Mouse (Mus musculus) large intestine, adult 2 months (tissue): ENCODE measurements around the gene Mgarp. TPM values are rescaled to one million over a fixed set of nuclear protein-coding genes. Genes with fewer than 3 reads are reported as not detected.
"Not testable (repeated sequence)": the region's sequence is repeated elsewhere in the genome, so short reads cannot be mapped to it uniquely, and the experiment has no call there.

ENCODE experiments used
- DNase-seq: peaks from one replicate; pipeline ENCODE4 v3.0.0-alpha.2; 2012; ENCODE audit warnings: low read depth, low spot score
- WGBS: fragments of 180-500 bp; shearing (Covaris S2); methylation state at CpG from one replicate; pipeline ENCODE4 v1.1.7; 2018; 5-methylcytosine and 5-hydroxymethylcytosine counted together
- polyA plus RNA-seq: library from polyadenylated mRNA; depleted of rRNA; stranded (reverse); fragments of >200 nt; gene quantifications from 2 replicates; pipeline ENCODE4 v1.2.3, GENCODE M21; 2012; rRNA removed

The Mgarp gene
- polyA plus RNA-seq, 1 experiment, result 0.72 TPM

GRCm38 (mm10) chr3:51348646-51349238, 47.8 kb downstream of the Mgarp start:
- WGBS, result 77% methylated on average over 3 of the region's 3 CpGs

GRCm38 (mm10) chr3:51345017-51345416, 51.5 kb downstream of the Mgarp start:
- not testable (repeated sequence) for DNase-seq
- 94% methylated on average over 2 of the region's 2 CpGs for WGBS

More at GRCm38 (mm10) chr3:51348646-51349238, 47.8 kb downstream of the Mgarp start:
- DNase-seq, result no peak

- DNase-seq, result not testable (repeated sequence)
- WGBS, result 97% methylated on average over 6 of the region's 6 CpGs
Measured at GRCm38 (mm10) chr3:51344182-51344581, 52.4 kb downstream of the Mgarp start.

GRCm38 (mm10) chr3:51343260-51343659, 53.3 kb downstream of the Mgarp start:
- DNase-seq, result no peak
- 79% methylated on average over 4 of the region's 4 CpGs for WGBS

GRCm38 (mm10) chr3:51342152-51342551, 54.4 kb downstream of the Mgarp start:
- DNase-seq, result no peak
- WGBS, result 7% methylated on average over 9 of the region's 9 CpGs

GRCm38 (mm10) chr3:51341268-51342081, 55.1 kb downstream of the Mgarp start:
- DNase-seq, result no peak
- WGBS, result 1% methylated on average over 86 of the region's 86 CpGs

GRCm38 (mm10) chr3:51340552-51341267, 55.8 kb downstream of the Mgarp start, which contains the start of gene Elf2:
Gene Elf2, minus strand, starts transcription at chr3:51340663.
- WGBS, result under 1% methylated on average over 85 of the region's 87 CpGs
- no peak for DNase-seq

GRCm38 (mm10) chr3:51339734-51340551, 56.6 kb downstream of the Mgarp start:
- under 1% methylated on average over 93 of the region's 113 CpGs for WGBS
- DNase-seq, result no peak

GRCm38 (mm10) chr3:51339378-51339733, 57.2 kb downstream of the Mgarp start:
- WGBS, result 1% methylated on average over 9 of the region's 9 CpGs
- DNase-seq, result no peak

Other genes starting within 250 kb of the Mgarp start
- gene Noct, start 172.3 kb downstream of the Mgarp start, polyA plus RNA-seq, result 33.6 and 37.0 TPM in 2 replicates
- gene Elf2, start 56.1 kb downstream of the Mgarp start, polyA plus RNA-seq, result 19.9 and 27.6 TPM in 2 replicates
- 126 and 167 TPM in 2 replicates for gene Ndufc1, start 12.2 kb upstream of the Mgarp start, polyA plus RNA-seq
- 3.4 and 3.9 TPM in 2 replicates for gene Naa15, start 18.4 kb upstream of the Mgarp start, polyA plus RNA-seq
- gene Rab33b, start 87.2 kb upstream of the Mgarp start, polyA plus RNA-seq, result 5.1 and 7.1 TPM in 2 replicates
- 7.5 and 14.2 TPM in 2 replicates for gene Setd7, start 164.1 kb upstream of the Mgarp start, polyA plus RNA-seq